In genomic region chr4:124705661-124706269, GRCm38 (mm10) we compare ENCODE assay signal across 12 mouse cellular contexts. TPM values are rescaled to one million over a fixed set of nuclear protein-coding genes. Genes with fewer than 3 reads are reported as not detected.
A peak's percentile ranks its signal among the peaks of the same experiment; 100 is the strongest.
DNase-seq lines count a peak whose midpoint lies in the region; ATAC-seq and TF ChIP-seq lines count a peak whose summit lies in the region.
"Had no signal": no experiment of that assay in that cellular context is flagged by ENCODE, and none has a peak within 500 bp of the region (broad histone marks: within the 10 kb centered on the region; RNA-seq: fewer than 3 reads in every experiment).

No protein-coding gene starts in this region.

- ATAC-seq in hindbrain, embryonic 12.5 days (ENCODE audit: low FRiP score), result no peak
- ATAC-seq in hindbrain, postnatal 0 days, result no peak
- ATAC-seq in intestine, embryonic 16.5 days, result no peak
- ATAC-seq: midbrain, embryonic 16.5 days had no signal

- H3K36me3 ChIP-seq in hindbrain, embryonic 12.5 days, result no peaks in the 10 kb centered on the region
- H3K36me3 ChIP-seq in hindbrain, postnatal 0 days (ENCODE audit: insufficient read depth, low read length), result no peaks in the 10 kb centered on the region
- no peaks in the 10 kb centered on the region for H3K36me3 ChIP-seq in intestine, embryonic 16.5 days (ENCODE audit: control insufficient read depth, insufficient read depth, low read length)

- no peak overlapping the region for H3K4me2 ChIP-seq in hindbrain, embryonic 12.5 days (replicated peaks)
- H3K4me2 ChIP-seq in hindbrain, postnatal 0 days (ENCODE audit: low read depth, low read length), result no peak overlapping the region
- no peak overlapping the region; the same call in 1 of the 2 replicates for H3K4me2 ChIP-seq in intestine, embryonic 16.5 days (ENCODE audit: low read depth, low read length)

- 81% methylated on average over 23 of the region's 23 CpGs for WGBS in hindbrain, embryonic 12.5 days
- WGBS in hindbrain, postnatal 0 days, result 82% methylated on average over 23 of the region's 23 CpGs
- 84% methylated on average over 23 of the region's 23 CpGs for WGBS in intestine, embryonic 16.5 days

- peaks cover 51% of the 10 kb centered on the region for H3K27me3 ChIP-seq in hindbrain, embryonic 12.5 days
- no peaks in the 10 kb centered on the region for H3K27me3 ChIP-seq in hindbrain, postnatal 0 days (ENCODE audit: insufficient read depth, low read length)
- no peaks in the 10 kb centered on the region for H3K27me3 ChIP-seq in intestine, embryonic 16.5 days (replicated peaks; ENCODE audit: control insufficient read depth, insufficient read depth, low read length)

- no peak overlapping the region for H3K9ac ChIP-seq in hindbrain, embryonic 12.5 days
- H3K9ac ChIP-seq in hindbrain, postnatal 0 days (replicated peaks; ENCODE audit: low read length), result no peak overlapping the region
- H3K9ac ChIP-seq in intestine, embryonic 16.5 days (ENCODE audit: low read depth, low read length), result no peak overlapping the region

- H3K9me3 ChIP-seq in hindbrain, embryonic 12.5 days (replicated peaks), result no peaks in the 10 kb centered on the region
- no peaks in the 10 kb centered on the region for H3K9me3 ChIP-seq in hindbrain, postnatal 0 days (ENCODE audit: low read length)
- H3K9me3 ChIP-seq in intestine, embryonic 16.5 days (ENCODE audit: control insufficient read depth, low read length), result no peaks in the 10 kb centered on the region

- TF ChIP-seq CTCF in hindbrain, postnatal 0 days (IDR thresholded peaks at IDR 0.05; ENCODE audit: low read depth), result no peak

- peaks cover 57% of the 10 kb centered on the region for H3K4me1 ChIP-seq in hindbrain, embryonic 12.5 days
- H3K4me1 ChIP-seq in hindbrain, postnatal 0 days (ENCODE audit: insufficient read depth, low read length), result peaks cover 12% of the 10 kb centered on the region; the same call in 1 of the 2 replicates
- H3K4me1 ChIP-seq in intestine, embryonic 16.5 days (ENCODE audit: control insufficient read depth, insufficient read depth, low read length), result peaks cover 54% of the 10 kb centered on the region

- no peak for DNase-seq in hindbrain, postnatal 0 days (ENCODE audit: low spot score)
- DNase-seq in thymus, postnatal 14 days, result peak; percentile 9
- DNase-seq in thymus, postnatal 10 days (ENCODE audit: low spot score in 2 of 2), result no peak
- peak; percentile 6 for DNase-seq in yolk sac, embryonic 10.5 days (ENCODE audit: low spot score)
- DNase-seq in adrenal gland, adult 8-10 months, result no peak
- DNase-seq in MN1 (ENCODE audit: low spot score), result no peak
- DNase-seq: thymus, postnatal 25 days had no signal

- H3K4me3 ChIP-seq in hindbrain, embryonic 12.5 days, result no peak overlapping the region
- no peak overlapping the region for H3K4me3 ChIP-seq in hindbrain, postnatal 0 days (ENCODE audit: low read length)
- H3K4me3 ChIP-seq in intestine, embryonic 16.5 days (ENCODE audit: low read length), result no peak overlapping the region

- H3K27ac ChIP-seq in hindbrain, embryonic 12.5 days, result 0 out of 2 replicates have a peak overlapping the region, but pooled peaks have one; percentile 78
- H3K27ac ChIP-seq in hindbrain, postnatal 0 days, result no peak overlapping the region
- H3K27ac ChIP-seq in intestine, embryonic 16.5 days (ENCODE audit: low read length), result peak overlapping the region; percentile 83

RNA-seq across cellular contexts. Expression of gene Fhl3, which starts 5.3 kb away (rescaled TPM):
- polyA plus RNA-seq in hindbrain, embryonic 12.5 days (2016; fragmentation: Nextera tagmentation; extraction: Ambion mirVana), result 3.3 and 6.8 TPM in 2 replicates
- 7.1 and 7.3 TPM in 2 replicates for total RNA-seq in hindbrain, postnatal 0 days (2014; rRNA removed)
- 2.5 and 3.1 TPM in 2 replicates for polyA plus RNA-seq in hindbrain, postnatal 0 days (2015; fragmentation: Nextera tagmentation; extraction: Ambion mirVana)
- polyA plus RNA-seq in intestine, embryonic 16.5 days (2015; fragmentation: Nextera tagmentation; extraction: Ambion mirVana), result 5.1 and 5.2 TPM in 2 replicates
- 10 to 100 TPM in 2 of 4 experiments, 1 to 10 TPM in 2; 5.5 to 12.8 (median 8.9) TPM for total RNA-seq in adrenal gland, adult 8-10 months (2022)

RNA-seq across cellular contexts. Expression of gene Sf3a3, which starts 8.8 kb away (rescaled TPM):
- 157 and 164 TPM in 2 replicates for polyA plus RNA-seq in hindbrain, embryonic 12.5 days (2016; fragmentation: Nextera tagmentation; extraction: Ambion mirVana)
- total RNA-seq in hindbrain, postnatal 0 days (2014; rRNA removed), result 18.7 and 33.0 TPM in 2 replicates
- 79.7 and 87.9 TPM in 2 replicates for polyA plus RNA-seq in hindbrain, postnatal 0 days (2015; fragmentation: Nextera tagmentation; extraction: Ambion mirVana)
- polyA plus RNA-seq in intestine, embryonic 16.5 days (2015; fragmentation: Nextera tagmentation; extraction: Ambion mirVana), result 105 and 125 TPM in 2 replicates
- total RNA-seq in adrenal gland, adult 8-10 months (2022), result 10 to 100 TPM; 33.5 to 42.5 (median 37.2) TPM

RNA-seq across cellular contexts. Expression of gene Utp11, which starts 12.4 kb away (rescaled TPM):
- polyA plus RNA-seq in hindbrain, embryonic 12.5 days (2016; fragmentation: Nextera tagmentation; extraction: Ambion mirVana), result 60.7 and 68.8 TPM in 2 replicates
- 4.0 and 9.0 TPM in 2 replicates for total RNA-seq in hindbrain, postnatal 0 days (2014; rRNA removed)
- polyA plus RNA-seq in hindbrain, postnatal 0 days (2015; fragmentation: Nextera tagmentation; extraction: Ambion mirVana), result 31.2 and 39.0 TPM in 2 replicates
- 51.8 and 58.6 TPM in 2 replicates for polyA plus RNA-seq in intestine, embryonic 16.5 days (2015; fragmentation: Nextera tagmentation; extraction: Ambion mirVana)
- 10 to 100 TPM; 31.2 to 40.7 (median 34.4) TPM for total RNA-seq in adrenal gland, adult 8-10 months (2022)

RNA-seq across cellular contexts. Expression of gene Inpp5b, which starts 35.9 kb away (rescaled TPM):
- polyA plus RNA-seq in hindbrain, embryonic 12.5 days (2016; fragmentation: Nextera tagmentation; extraction: Ambion mirVana), result 23.7 and 25.8 TPM in 2 replicates
- 15.9 and 16.0 TPM in 2 replicates for total RNA-seq in hindbrain, postnatal 0 days (2014; rRNA removed)
- 14.9 and 15.4 TPM in 2 replicates for polyA plus RNA-seq in hindbrain, postnatal 0 days (2015; fragmentation: Nextera tagmentation; extraction: Ambion mirVana)
- polyA plus RNA-seq in intestine, embryonic 16.5 days (2015; fragmentation: Nextera tagmentation; extraction: Ambion mirVana), result 27.0 and 27.5 TPM in 2 replicates
- total RNA-seq in adrenal gland, adult 8-10 months (2022), result 10 to 100 TPM; 24.9 to 36.2 (median 29.7) TPM

RNA-seq across cellular contexts. Expression of gene Pou3f1, which starts 49.2 kb away (rescaled TPM):
- 24.2 and 24.4 TPM in 2 replicates for polyA plus RNA-seq in hindbrain, embryonic 12.5 days (2016; fragmentation: Nextera tagmentation; extraction: Ambion mirVana)
- total RNA-seq in hindbrain, postnatal 0 days (2014; rRNA removed), result 4.8 and 7.0 TPM in 2 replicates
- polyA plus RNA-seq in hindbrain, postnatal 0 days (2015; fragmentation: Nextera tagmentation; extraction: Ambion mirVana), result 4.1 and 6.3 TPM in 2 replicates
- 0.04 TPM in 1 of 2 replicates, not detected in the other for polyA plus RNA-seq in intestine, embryonic 16.5 days (2015; fragmentation: Nextera tagmentation; extraction: Ambion mirVana)
- under 1 TPM; 0.06 to 0.15 (median 0.11) TPM for total RNA-seq in adrenal gland, adult 8-10 months (2022)
- total RNA-seq: granulocyte monocyte progenitor cell, adult 5-6 weeks had no signal
- polyA plus RNA-seq: G1E had no signal

Comparison
In these comparisons a context has a peak if more than half of its experiments do, and no peak if none do; other contexts are left out.
1. DNase-seq: peak in thymus, postnatal 14 days (single experiment) and yolk sac, embryonic 10.5 days (single experiment); none in hindbrain, postnatal 0 days (single experiment), thymus, postnatal 10 days (0 of 2), adrenal gland, adult 8-10 months (single experiment) and MN1 (single experiment).